Mouse (Mus musculus) erythroblast, embryonic 14.5 days (primary cell): ENCODE results near the gene Tagap1. TPM values are rescaled to one million over a fixed set of nuclear protein-coding genes. Genes with fewer than 3 reads are reported as not detected.
A peak's percentile ranks its signal among the peaks of the same experiment; 100 is the strongest.
"Not testable (repeated sequence)": the region's sequence is repeated elsewhere in the genome, so short reads cannot be mapped to it uniquely, and the experiment has no call there.

Source experiments
- H3K27me3 ChIP-seq: 2 replicates; pipeline ENCODE4 v1.6.1; 2012; ENCODE audit warnings: inconsistent platforms; ENCODE audit not compliant: control insufficient read depth
- H3K36me3 ChIP-seq: 2 replicates; pipeline ENCODE4 v1.6.1; 2012; ENCODE audit warnings: mild to moderate bottlenecking, inconsistent platforms; ENCODE audit not compliant: control insufficient read depth
- H3K4me1 ChIP-seq: 2 replicates; pipeline ENCODE4 v1.6.1; 2012; ENCODE audit warnings: inconsistent platforms; ENCODE audit not compliant: control insufficient read depth
- H3K4me3 ChIP-seq: replicated peaks from 2 replicates; pipeline ENCODE3; 2012; ENCODE audit warnings: moderate library complexity, mild to moderate bottlenecking, inconsistent platforms
- H3K9me3 ChIP-seq: 2 replicates; pipeline ENCODE4 v1.6.1; 2012; ENCODE audit warnings: low read length, inconsistent platforms, mixed read lengths; ENCODE audit not compliant: control insufficient read depth
- polyA plus RNA-seq: library from polyadenylated mRNA; stranded (reverse); fragments of >175 nt; gene quantifications from 2 replicates; pipeline ENCODE4 v1.2.3, GENCODE M21; 2012

Tagap1 gene
- polyA plus RNA-seq, 1 experiment, result 0.28 TPM

DNA sequence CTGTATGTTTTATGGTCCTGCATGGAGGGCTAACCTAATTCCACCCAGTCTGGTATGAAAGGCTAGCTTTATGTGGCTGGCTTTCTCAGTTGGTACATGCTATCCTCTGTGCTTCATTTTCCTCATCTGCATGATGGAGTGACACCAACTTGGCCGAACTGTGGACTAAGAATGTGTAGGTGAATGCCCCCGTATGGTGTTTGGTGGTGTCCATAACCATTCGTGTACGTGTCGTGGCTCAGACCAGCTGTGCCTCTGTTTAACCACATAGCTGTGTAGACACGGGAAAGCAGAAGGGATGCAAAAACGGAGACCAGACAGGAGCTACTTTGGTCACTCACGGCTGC is 13.3 kb downstream of the Tagap1 start:
- Histone ChIP-seq H3K4me3 (peak overlapping the region; percentile 68), H3K4me1 (peaks cover 10% of the 10 kb centered on the region)
- not testable (repeated sequence) for H3K36me3 ChIP-seq, H3K27me3 ChIP-seq, H3K9me3 ChIP-seq

DNA sequence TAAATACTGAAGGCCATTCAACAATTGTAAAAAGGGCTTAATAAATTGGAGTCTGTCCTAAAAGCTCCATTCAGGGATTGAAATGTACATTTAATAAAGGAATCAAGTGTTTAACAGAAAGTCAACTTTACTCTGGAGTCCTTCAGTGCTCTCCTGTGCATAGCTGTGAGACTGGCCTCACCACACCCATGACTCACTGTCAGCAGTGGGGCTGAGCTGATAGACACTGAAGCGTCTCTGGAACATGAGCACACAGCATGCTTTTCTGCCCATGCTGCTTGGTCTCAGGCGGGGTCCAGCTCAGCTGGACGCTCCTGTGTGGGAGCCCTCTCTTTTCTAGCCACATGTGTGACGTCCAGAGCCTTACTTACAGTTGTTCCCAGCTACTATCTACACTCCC is 18.4 kb downstream of the Tagap1 start:
- not testable (repeated sequence) for H3K4me1 ChIP-seq, H3K9me3 ChIP-seq, H3K27me3 ChIP-seq, H3K4me3 ChIP-seq, H3K36me3 ChIP-seq

DNA sequence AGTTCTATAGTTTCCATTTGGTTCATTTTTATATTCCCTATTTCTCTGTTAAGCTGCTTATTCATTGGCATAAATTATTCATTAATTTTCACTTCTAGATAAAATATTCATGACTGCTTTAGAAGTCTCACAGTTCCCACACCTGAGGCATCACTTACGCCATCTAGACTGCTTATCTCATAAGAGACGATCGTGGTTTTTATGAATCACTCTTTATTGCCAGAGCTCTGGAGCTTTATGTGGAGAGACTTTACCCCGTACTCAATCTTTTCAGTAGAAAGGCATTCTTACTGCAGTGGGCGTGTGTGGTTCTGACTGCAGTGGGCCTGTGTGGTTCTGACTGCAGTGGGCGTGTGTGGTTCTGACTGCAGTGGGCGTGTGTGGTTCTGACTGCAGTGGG is 29.3 kb downstream of the Tagap1 start:
- not testable (repeated sequence) for H3K4me3 ChIP-seq, H3K36me3 ChIP-seq, H3K9me3 ChIP-seq, H3K27me3 ChIP-seq, H3K4me1 ChIP-seq

DNA sequence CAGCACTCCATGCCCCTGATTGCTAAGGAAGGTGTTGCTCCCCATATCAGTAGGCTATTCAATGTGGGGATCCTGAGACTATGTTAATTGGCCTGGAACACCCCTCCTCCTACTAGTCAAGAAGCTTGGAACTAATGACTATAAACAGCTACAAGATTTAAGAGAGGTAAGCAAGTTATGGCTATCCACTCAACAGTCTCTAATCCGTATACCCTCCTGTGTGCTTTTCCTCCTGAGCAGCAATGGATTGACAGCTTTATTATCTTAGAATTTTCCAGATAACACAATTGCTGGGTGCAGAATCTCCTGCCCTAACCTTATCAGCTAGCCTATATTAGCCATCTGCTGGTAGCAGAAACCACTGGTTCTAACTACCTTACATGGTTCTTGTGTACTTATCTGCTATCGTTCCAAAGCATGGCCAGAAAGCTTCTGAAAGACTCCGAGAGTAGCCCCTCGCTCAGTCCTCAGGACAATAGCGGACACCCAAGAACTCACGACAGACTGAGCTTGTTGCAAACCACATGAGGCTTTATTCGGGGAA is 40.5 kb downstream of the Tagap1 start:
- H3K27me3 ChIP-seq, H3K9me3 ChIP-seq, H3K4me1 ChIP-seq, H3K4me3 ChIP-seq, H3K36me3 ChIP-seq: not testable (repeated sequence)

DNA sequence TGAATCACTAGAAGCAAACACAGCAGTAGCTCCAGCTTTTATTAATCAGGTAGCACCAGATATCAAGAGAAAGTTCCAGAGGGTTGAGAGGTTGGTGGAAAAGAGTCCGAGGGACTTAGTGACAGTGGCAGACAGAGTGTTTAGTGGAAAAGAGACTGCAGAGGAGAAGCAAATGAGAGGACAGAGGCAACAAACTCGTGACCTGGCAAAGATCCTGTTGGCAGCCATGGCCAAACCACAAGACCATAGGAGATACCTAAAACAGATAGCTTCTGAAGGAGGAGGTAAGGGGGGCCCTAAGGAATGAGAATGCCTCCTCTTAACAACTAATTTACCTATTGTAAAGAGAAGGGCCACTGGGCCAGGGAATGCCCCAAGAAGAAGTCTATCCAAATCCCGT is 41.6 kb downstream of the Tagap1 start:
- not testable (repeated sequence) for H3K36me3 ChIP-seq, H3K27me3 ChIP-seq, H3K9me3 ChIP-seq, H3K4me3 ChIP-seq, H3K4me1 ChIP-seq

DNA sequence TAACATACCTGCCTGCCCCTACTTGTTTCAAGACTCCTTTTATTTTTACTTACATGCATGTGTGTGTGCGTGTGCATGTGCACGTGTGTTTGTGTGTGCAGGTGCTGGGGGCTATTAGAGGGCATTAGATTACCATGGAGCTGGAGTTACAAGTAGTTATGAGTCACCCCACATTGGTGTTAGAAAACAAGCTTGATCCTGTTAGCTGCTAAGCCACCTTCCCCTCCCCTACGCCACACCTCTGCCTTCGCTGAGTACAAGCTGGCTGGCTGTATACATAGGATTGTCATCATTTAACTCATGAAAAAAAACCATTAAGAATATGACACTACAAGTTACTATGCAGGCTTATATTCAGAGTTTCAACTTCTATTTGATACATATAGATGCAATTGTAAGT is 45.7 kb downstream of the Tagap1 start:
- H3K4me1 ChIP-seq, H3K4me3 ChIP-seq, H3K9me3 ChIP-seq, H3K27me3 ChIP-seq, H3K36me3 ChIP-seq: not testable (repeated sequence)

DNA sequence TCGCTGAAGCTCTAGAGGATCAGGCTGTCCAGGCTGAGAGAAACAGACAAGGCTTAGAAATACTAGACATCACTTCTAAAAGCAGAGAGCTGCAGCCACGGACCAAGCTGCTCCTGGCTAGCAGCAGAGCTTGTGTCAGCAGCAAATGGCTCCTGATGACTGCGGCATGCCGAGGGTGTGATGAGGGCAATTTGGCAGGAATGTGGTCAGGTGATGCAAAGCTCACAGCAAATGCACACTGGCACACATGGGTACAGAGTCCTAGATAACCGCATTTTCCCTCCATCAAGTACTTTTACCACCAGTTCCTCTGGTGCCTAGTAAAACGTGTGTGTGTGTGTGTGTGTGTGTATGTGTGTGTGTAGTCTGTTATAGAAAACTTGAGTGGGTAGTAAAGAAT is 46.9 kb downstream of the Tagap1 start:
- H3K4me1 ChIP-seq, H3K27me3 ChIP-seq, H3K4me3 ChIP-seq, H3K36me3 ChIP-seq, H3K9me3 ChIP-seq: not testable (repeated sequence)

Other genes starting within 250 kb of the Tagap1 start
- gene Ezr, start 178.4 kb downstream of the Tagap1 start, polyA plus RNA-seq, result 10.2 and 11.2 TPM in 2 replicates
- gene Rsph3b, start 12.5 kb downstream of the Tagap1 start, polyA plus RNA-seq, result 1.2 and 1.5 TPM in 2 replicates
- gene Rnaset2b, start 9.5 kb upstream of the Tagap1 start, polyA plus RNA-seq, result 5.6 and 16.4 TPM in 2 replicates
- not detected in 2 replicates for gene Gm49721, start 17.7 kb upstream of the Tagap1 start, polyA plus RNA-seq
- not detected in 2 replicates for gene Gm1604a, start 64.4 kb upstream of the Tagap1 start, polyA plus RNA-seq
- 0.03 TPM in 1 of 2 replicates, not detected in the other for gene Rps6ka2, start 209.0 kb upstream of the Tagap1 start, polyA plus RNA-seq